Comparison of ENCODE assay signal across 9 mouse cellular contexts in genomic region chr11:81983146-81983545, GRCm38 (mm10). TPM values are rescaled to one million over a fixed set of nuclear protein-coding genes. Genes with fewer than 3 reads are reported as not detected.
A peak's percentile ranks its signal among the peaks of the same experiment; 100 is the strongest.
DNase-seq lines count a peak whose midpoint lies in the region; ATAC-seq and TF ChIP-seq lines count a peak whose summit lies in the region.
"Had no signal": no experiment of that assay in that cellular context is flagged by ENCODE, and none has a peak within 500 bp of the region (broad histone marks: within the 10 kb centered on the region; RNA-seq: fewer than 3 reads in every experiment).

No protein-coding gene starts in this region.

- no peak overlapping the region for H3K9ac ChIP-seq in kidney, postnatal 0 days (ENCODE audit: low read depth, low read length)
- no peak overlapping the region for H3K9ac ChIP-seq in kidney, embryonic 16.5 days (replicated peaks; ENCODE audit: low read length)
- no peak overlapping the region for H3K9ac ChIP-seq in neural tube, embryonic 11.5 days (ENCODE audit: low read length)

- peak; percentile 78 for TF ChIP-seq CTCF in kidney, postnatal 0 days (IDR thresholded peaks at IDR 0.05; ENCODE audit: low read depth)
- TF ChIP-seq CTCF in left cerebral cortex, adult 2 months (IDR thresholded peaks at IDR 0.05): peak; percentile 87

- intact Hi-C loops in left cerebral cortex, adult 2 months (cut with DNase I): no loop called here

- peak; percentile 81 for DNase-seq in kidney, postnatal 0 days (ENCODE audit: low spot score)
- peak; percentile 84 for DNase-seq in NIH3T3 (ENCODE audit: low read depth)
- peak; percentile 52 for DNase-seq in c-Kit-positive CD71-positive TER-119-positive erythroid progenitor cells, embryonic 14.5 days (ENCODE audit: low spot score)
- peak; percentile 61 for DNase-seq in gastrocnemius, postnatal 10 days
- DNase-seq in left cerebral cortex, adult 2 months (ENCODE audit: extremely low spot score in 1 of 2, low spot score in 2 of 2): peak; percentile 50 to 65
- DNase-seq in neural tube, embryonic 11.5 days (ENCODE audit: low spot score): peak; percentile 49
- peak; percentile 23 to 38 for DNase-seq in urinary bladder, postnatal 36 days (ENCODE audit: low spot score in 2 of 2)

- 44% methylated on average over 5 of the region's 5 CpGs for WGBS in kidney, postnatal 0 days
- WGBS in kidney, embryonic 16.5 days: 45% methylated on average over 5 of the region's 5 CpGs
- WGBS in neural tube, embryonic 11.5 days: 37% methylated on average over 5 of the region's 5 CpGs

- 0 out of 2 replicates have a peak, but pooled peaks cover 4% of the 10 kb centered on the region for H3K4me1 ChIP-seq in kidney, postnatal 0 days (replicated peaks; ENCODE audit: insufficient read depth, low read length)
- H3K4me1 ChIP-seq in kidney, embryonic 16.5 days (ENCODE audit: insufficient read depth, low read length): peaks cover 4% of the 10 kb centered on the region; the same call in 1 of the 2 replicates
- no peaks in the 10 kb centered on the region for H3K4me1 ChIP-seq in neural tube, embryonic 11.5 days (ENCODE audit: control insufficient read depth, insufficient read depth, low read length)

- no peaks in the 10 kb centered on the region for H3K36me3 ChIP-seq in kidney, postnatal 0 days (ENCODE audit: insufficient read depth, low read length)
- H3K36me3 ChIP-seq in kidney, embryonic 16.5 days (ENCODE audit: insufficient read depth, low read length): no peaks in the 10 kb centered on the region
- no peaks in the 10 kb centered on the region for H3K36me3 ChIP-seq in neural tube, embryonic 11.5 days (ENCODE audit: control insufficient read depth, insufficient read depth, low read length)

- no peak overlapping the region for H3K4me2 ChIP-seq in kidney, postnatal 0 days (ENCODE audit: low read length)
- H3K4me2 ChIP-seq in kidney, embryonic 16.5 days (replicated peaks; ENCODE audit: low read depth, low read length): no peak overlapping the region
- no peak overlapping the region for H3K4me2 ChIP-seq in neural tube, embryonic 11.5 days (ENCODE audit: low read depth)

- no peak overlapping the region for H3K4me3 ChIP-seq in kidney, postnatal 0 days (replicated peaks; ENCODE audit: low read depth, low read length)
- no peak overlapping the region for H3K4me3 ChIP-seq in kidney, embryonic 16.5 days (ENCODE audit: low read length)
- H3K4me3 ChIP-seq in left cerebral cortex, adult 2 months: no peak overlapping the region
- no peak overlapping the region for H3K4me3 ChIP-seq in neural tube, embryonic 11.5 days (ENCODE audit: low read depth, low read length)

- H3K9me3 ChIP-seq in kidney, postnatal 0 days (replicated peaks; ENCODE audit: low read length): no peaks in the 10 kb centered on the region
- no peaks in the 10 kb centered on the region for H3K9me3 ChIP-seq in kidney, embryonic 16.5 days (ENCODE audit: low read length)
- H3K9me3 ChIP-seq in neural tube, embryonic 11.5 days (ENCODE audit: control insufficient read depth, low read length): no peaks in the 10 kb centered on the region

- no peak overlapping the region for H3K27ac ChIP-seq in kidney, postnatal 0 days
- H3K27ac ChIP-seq in kidney, embryonic 16.5 days (ENCODE audit: low read length): no peak overlapping the region
- H3K27ac ChIP-seq in left cerebral cortex, adult 2 months: no peak overlapping the region
- H3K27ac ChIP-seq in neural tube, embryonic 11.5 days (ENCODE audit: low read depth, low read length): no peak overlapping the region

- no peak for ATAC-seq in kidney, postnatal 0 days (replicated peaks; ENCODE audit: low FRiP score, low read depth)
- ATAC-seq in kidney, embryonic 16.5 days (ENCODE audit: low FRiP score, low TSS enrichment): no peak
- no peak for ATAC-seq in neural tube, embryonic 11.5 days (ENCODE audit: insufficient read depth, low FRiP score, low TSS enrichment)

- H3K27me3 ChIP-seq in kidney, postnatal 0 days (ENCODE audit: insufficient read depth, low read length): no peaks in the 10 kb centered on the region
- no peaks in the 10 kb centered on the region for H3K27me3 ChIP-seq in kidney, embryonic 16.5 days (ENCODE audit: insufficient read depth, low read length)
- H3K27me3 ChIP-seq in neural tube, embryonic 11.5 days (ENCODE audit: control insufficient read depth, insufficient read depth, low read length): no peaks in the 10 kb centered on the region

RNA-seq across cellular contexts. Expression of gene Asic2, which starts 14.9 kb away (rescaled TPM):
- 2.6 and 2.9 TPM in 2 replicates for polyA plus RNA-seq in kidney, postnatal 0 days (2015; fragmentation: Nextera tagmentation; extraction: Ambion mirVana)
- polyA plus RNA-seq in kidney, embryonic 16.5 days (2015; fragmentation: Nextera tagmentation; extraction: Ambion mirVana): 2.8 and 3.6 TPM in 2 replicates
- total RNA-seq in gastrocnemius, postnatal 10 days (2021): under 1 TPM; 0.21 to 0.23 TPM
- total RNA-seq in left cerebral cortex, adult 2 months (2021): 10 to 100 TPM; 65.7 to 75.2 TPM
- polyA plus RNA-seq in neural tube, embryonic 11.5 days (2014; fragmentation: Nextera tagmentation; extraction: Ambion mirVana): 2.3 and 2.5 TPM in 2 replicates
- polyA plus RNA-seq: liver, embryonic 16.5 days had no signal

RNA-seq across cellular contexts. Expression of gene Ccl2, which starts 52.2 kb away (rescaled TPM):
- polyA plus RNA-seq in kidney, postnatal 0 days (2015; fragmentation: Nextera tagmentation; extraction: Ambion mirVana): 2.1 and 2.4 TPM in 2 replicates
- polyA plus RNA-seq in kidney, embryonic 16.5 days (2015; fragmentation: Nextera tagmentation; extraction: Ambion mirVana): 1.7 and 2.7 TPM in 2 replicates
- total RNA-seq in gastrocnemius, postnatal 10 days (2021): 1 to 10 TPM in 1 of 2 experiments, under 1 TPM in 1; 0.92 to 2.0 TPM
- total RNA-seq in left cerebral cortex, adult 2 months (2021): not detected
- polyA plus RNA-seq in neural tube, embryonic 11.5 days (2014; fragmentation: Nextera tagmentation; extraction: Ambion mirVana): 1.6 and 2.1 TPM in 2 replicates

RNA-seq across cellular contexts. Expression of gene Gm17268, which starts 55.2 kb away (rescaled TPM):
- not detected in 2 replicates for polyA plus RNA-seq in kidney, postnatal 0 days (2015; fragmentation: Nextera tagmentation; extraction: Ambion mirVana)
- not detected in 2 replicates for polyA plus RNA-seq in kidney, embryonic 16.5 days (2015; fragmentation: Nextera tagmentation; extraction: Ambion mirVana)
- total RNA-seq in gastrocnemius, postnatal 10 days (2021): not detected
- not detected for total RNA-seq in left cerebral cortex, adult 2 months (2021)
- not detected in 2 replicates for polyA plus RNA-seq in neural tube, embryonic 11.5 days (2014; fragmentation: Nextera tagmentation; extraction: Ambion mirVana)
- polyA plus RNA-seq: liver, embryonic 16.5 days had no signal

Comparison
In these comparisons a context has a peak if more than half of its experiments do, and no peak if none do; other contexts are left out.
1. DNase-seq: peak in every context shown above with its lines; median percentile 84 in NIH3T3; 81 in kidney, postnatal 0 days; 61 in gastrocnemius, postnatal 10 days; 58 in left cerebral cortex, adult 2 months; 52 in c-Kit-positive CD71-positive TER-119-positive erythroid progenitor cells, embryonic 14.5 days; 49 in neural tube, embryonic 11.5 days; 30 in urinary bladder, postnatal 36 days.